Mouse (Mus musculus) embryonic stem cell, embryonic (primary cell): ENCODE data around the gene Gm13078.

Experiments
- CTCF ChIA-PET, 4 experiments: fragments of 300-600 bp in 2 of 4; fragments of 350-600 bp in 2 of 4; sonication (Branson Sonifier 250); formaldehyde crosslinking; loops; one replicate each; lab custom pipeline; 2022; ENCODE audit warnings: inconsistent platforms in 2 of 4; lab: Charles Lee
- POLR2A ChIA-PET, 4 experiments: fragments of 300-600 bp in 2 of 4; fragments of 350-600 bp in 2 of 4; sonication (Branson Sonifier 250); formaldehyde crosslinking; loops; one replicate each; lab custom pipeline; 2022; ENCODE audit warnings: antibody characterized with exemption in 4 of 4, inconsistent platforms in 1 of 4; lab: Charles Lee

The Gm13078 gene

GRCm38 (mm10) chr4:143719155-143719554 lies at the start of gene Gm13078:
Gene Gm13078, plus strand, starts transcription at chr4:143719455.
- CTCF ChIA-PET, result no interaction called here
- POLR2A ChIA-PET, result no interaction called here

GRCm38 (mm10) chr4:143702611-143703010 lies 16.6 kb upstream of the Gm13078 start, which contains the start of gene Gm13089:
Gene Gm13089, minus strand, starts transcription at chr4:143702711.
- ChIA-PET CTCF (no interaction called here), POLR2A (no interaction called here)
